Mouse (Mus musculus) right cerebral cortex, adult 18-20 months (tissue): ENCODE results near the gene Megf11.
A peak's percentile ranks its signal among the peaks of the same experiment; 100 is the strongest.

Experiments used
- DNase-seq: peaks from one replicate; pipeline ENCODE4 v3.0.0; 2022; ENCODE audit warnings: mixed read lengths

Megf11 gene

GRCm38 (mm10) chr9:64528061-64528460, 142.6 kb downstream of the Megf11 start:
- DNase-seq, result peak; percentile 85

DNA sequence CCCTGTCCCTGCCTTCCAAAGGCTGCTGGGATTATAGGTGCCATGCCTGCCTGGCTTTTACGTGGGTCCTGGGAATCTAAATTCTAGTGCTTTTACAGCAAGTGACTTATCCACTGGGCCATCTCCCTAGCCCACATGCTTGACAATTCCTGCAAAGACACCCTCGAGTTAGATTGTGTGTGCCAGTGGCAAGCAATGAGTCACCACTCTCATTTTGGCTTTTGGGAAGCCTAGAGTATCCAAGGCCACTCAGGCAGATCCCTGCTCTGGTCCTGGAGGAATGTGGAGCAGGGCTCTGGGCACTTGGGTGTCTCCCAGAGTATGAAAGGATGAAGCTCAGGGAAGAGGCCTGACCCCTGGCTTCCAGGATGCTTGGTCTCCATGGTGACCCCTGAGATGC, 143.2 kb downstream of the Megf11 start:
- DNase-seq, result peak; percentile 58

- no peak for DNase-seq
Observed at GRCm38 (mm10) chr9:64531935-64532334, 146.5 kb downstream of the Megf11 start.

- no peak for DNase-seq
Observed at GRCm38 (mm10) chr9:64532711-64533242, 147.4 kb downstream of the Megf11 start.

DNA sequence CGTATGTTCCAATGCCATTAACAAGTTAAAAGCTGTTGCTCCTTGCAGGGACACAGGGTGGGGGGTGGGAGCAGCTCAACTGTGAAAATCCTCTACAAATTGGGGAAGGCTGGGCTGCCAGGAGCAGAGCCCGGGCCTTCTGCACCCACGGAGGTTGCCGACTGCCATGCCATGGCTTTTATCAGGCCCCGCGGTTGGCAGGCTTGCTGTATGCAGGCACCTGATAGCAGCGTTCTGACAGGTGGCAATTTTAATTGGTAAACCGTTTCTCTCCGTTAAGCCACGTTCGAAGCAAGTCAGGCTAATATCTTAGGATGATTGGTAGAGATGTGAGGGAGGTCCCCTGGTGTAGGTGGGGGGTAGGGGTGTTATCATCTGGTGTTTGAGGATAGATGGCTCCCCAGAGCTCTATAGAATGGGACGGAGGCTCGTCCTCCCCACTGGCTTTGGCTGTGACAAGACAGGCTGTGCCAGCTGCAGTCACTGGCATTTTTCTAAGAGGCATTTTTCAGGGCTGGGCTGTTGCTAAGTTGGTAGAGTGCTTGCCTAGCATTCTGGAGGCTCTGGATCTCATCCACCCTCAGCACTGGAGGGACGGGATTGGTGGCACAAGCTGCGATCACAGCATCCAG, 148.2 kb downstream of the Megf11 start:
- peak; percentile 8 for DNase-seq

- DNase-seq, result no peak
Observed at GRCm38 (mm10) chr9:64534313-64534712, 148.9 kb downstream of the Megf11 start.

- DNase-seq, result no peak
Observed at GRCm38 (mm10) chr9:64534856-64535539, 149.6 kb downstream of the Megf11 start.

DNA sequence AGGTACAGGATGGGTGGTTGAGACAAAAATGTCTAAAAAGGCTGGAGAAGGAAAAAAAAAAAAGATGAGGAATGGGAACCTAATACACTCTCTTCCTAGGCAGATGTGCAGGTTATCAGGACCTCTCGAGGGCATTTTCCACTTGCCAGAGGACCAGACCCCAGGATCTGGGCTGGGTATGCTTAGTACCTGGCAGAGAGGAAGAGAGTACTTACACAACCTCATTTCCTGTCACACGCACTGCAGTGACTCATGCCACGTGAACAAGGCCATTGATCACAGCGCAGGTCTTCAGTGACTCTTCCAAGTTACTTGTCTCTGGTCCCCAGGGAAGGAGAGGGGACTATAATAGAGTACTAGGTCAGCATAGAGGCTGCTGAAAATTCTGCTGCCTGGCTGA, 152.4 kb downstream of the Megf11 start:
- no peak for DNase-seq

DNA sequence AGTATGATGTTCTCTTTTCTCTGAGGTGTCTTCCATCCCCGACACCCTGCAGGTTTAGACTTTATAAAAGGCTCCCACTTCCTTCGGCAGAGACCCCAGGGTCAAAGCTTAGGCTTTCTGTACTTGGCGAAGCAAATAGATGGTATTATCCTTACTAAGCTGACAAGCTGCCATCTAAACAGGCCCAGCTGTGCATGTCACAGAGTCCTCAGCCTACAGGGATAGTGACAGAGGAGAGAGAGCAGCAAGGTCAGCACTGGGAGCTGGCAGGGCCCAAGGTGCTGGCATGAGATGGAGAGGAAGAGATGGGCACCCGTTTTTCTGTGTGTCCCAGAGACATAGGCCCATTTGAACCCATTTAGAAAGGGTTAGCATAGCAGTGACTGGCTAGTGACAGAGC, 156.8 kb downstream of the Megf11 start:
- no peak for DNase-seq

GRCm38 (mm10) chr9:64543125-64543524, 157.7 kb downstream of the Megf11 start:
- DNase-seq, result no peak

DNA sequence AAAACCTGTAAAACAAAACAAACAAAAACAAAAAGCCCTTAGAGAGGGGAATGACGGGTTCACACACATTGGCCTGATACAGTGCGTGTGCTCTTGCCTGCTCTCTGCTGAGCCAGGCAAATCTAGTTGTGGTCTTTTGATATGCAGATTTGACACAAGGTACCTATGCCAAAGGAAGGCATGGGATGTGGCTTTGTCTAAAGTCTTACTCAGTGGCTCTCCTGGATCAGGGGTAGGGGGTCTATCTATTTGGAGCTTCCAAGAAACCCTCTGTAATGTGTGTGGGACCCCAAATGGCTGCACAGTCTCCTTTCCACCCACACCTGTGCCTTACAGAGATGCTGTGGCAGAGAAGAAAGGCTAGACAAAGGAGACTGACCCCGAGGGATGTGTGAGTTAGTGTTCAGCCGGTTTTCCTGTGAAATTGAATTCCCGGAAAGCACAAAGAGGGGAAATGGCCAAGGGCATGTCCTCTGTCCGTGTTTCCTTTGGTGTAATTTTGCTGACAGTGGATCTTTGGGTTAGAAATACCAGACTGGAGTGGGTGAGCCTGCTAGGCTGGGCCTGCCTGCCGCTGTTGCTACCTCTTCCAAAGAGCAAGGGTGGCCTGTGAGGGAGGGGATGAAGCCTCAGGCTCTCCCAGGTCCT, 161.0 kb downstream of the Megf11 start:
- DNase-seq, result no peak

GRCm38 (mm10) chr9:64548332-64548731, 162.9 kb downstream of the Megf11 start:
- no peak for DNase-seq

DNA sequence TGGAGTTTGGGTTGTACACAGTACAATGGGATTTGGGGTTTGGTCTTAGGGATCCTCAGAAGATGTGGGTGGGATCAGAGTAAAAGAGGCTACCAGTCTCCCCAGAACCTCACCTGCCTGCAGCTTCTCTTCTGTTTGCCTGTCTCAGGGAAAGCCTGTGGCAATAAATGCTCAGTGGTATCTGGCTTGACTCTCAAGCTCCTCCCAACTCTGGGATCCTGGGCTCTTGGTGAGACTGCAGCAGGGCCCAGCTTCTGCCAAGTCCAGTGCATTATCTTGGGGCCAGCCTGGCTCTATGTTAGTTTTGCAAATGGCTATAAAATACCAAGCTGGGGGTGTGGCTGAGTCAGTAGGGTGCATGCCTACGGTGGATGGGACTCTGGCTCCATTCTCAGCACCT, 165.9 kb downstream of the Megf11 start:
- no peak for DNase-seq

DNA sequence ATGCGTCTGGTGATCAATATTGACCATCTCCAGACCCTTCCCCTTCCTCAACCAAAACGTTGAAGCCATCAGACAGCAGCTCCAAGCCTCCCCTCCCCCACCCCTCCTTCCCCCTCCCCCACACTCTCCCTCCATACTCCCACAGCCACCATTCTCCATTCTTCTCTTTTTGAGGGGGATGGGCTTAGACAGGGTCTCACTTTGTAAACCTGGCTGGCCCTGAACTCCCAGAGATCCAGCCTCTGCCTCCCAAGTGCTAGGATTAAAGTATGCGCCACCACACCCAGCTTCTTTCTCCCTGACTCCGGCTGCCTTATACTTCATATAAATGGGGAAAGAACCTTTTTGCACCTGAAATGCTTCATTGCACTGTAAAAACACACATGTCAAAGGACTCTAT, 166.6 kb downstream of the Megf11 start:
- DNase-seq, result no peak

DNA sequence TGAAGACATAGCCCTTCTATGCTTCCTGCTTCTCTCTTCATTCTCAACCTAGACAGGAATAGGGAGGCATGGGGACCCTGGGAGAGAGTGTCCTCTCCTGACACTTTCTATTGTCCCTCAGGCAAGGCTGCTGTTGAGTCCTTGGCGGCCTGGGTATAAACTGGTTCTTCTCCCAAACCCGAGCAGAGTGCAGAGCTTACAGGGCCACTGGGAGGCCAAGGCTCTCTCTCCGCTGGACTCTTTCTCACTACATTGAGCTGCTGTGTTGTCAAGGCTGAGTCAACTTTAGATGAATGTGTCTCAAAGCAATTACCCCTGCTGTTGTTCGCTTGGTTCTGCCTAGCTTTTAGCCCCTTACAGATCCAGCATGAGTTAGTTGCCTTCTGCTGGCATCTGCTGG, 168.0 kb downstream of the Megf11 start:
- DNase-seq, result no peak

- no peak for DNase-seq
Observed at GRCm38 (mm10) chr9:64555620-64556019, 170.2 kb downstream of the Megf11 start.

DNA sequence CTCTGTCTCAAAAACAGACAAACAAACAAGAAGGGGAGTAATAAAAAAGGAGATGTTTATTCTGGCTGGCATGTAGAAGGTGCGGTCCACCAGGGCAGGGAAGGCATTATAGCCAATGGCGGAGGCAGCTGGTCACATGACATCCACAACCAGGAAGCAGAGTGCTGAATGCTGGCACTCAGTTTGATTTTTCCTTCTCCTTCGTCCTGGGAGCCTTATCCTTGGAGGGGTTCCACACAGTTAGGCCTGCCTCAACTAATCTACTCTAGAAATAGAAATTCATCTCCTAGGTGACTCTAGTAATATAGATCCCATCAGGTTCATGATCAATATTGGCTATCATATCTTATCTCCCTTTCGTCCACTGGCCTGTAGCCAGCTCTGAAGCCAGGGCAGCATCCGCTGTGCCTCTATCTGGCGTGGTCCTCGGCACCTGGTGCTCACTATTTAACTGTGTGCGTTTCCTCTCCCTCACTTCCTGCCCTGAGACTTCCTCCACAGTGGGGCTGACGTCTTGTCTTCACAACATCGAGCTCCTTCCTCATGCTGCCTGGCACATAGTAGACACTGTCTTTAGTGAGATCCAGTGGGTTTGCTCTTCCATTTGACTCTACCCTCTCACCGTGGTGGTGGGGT, 171.8 kb downstream of the Megf11 start:
- DNase-seq, result no peak

DNA sequence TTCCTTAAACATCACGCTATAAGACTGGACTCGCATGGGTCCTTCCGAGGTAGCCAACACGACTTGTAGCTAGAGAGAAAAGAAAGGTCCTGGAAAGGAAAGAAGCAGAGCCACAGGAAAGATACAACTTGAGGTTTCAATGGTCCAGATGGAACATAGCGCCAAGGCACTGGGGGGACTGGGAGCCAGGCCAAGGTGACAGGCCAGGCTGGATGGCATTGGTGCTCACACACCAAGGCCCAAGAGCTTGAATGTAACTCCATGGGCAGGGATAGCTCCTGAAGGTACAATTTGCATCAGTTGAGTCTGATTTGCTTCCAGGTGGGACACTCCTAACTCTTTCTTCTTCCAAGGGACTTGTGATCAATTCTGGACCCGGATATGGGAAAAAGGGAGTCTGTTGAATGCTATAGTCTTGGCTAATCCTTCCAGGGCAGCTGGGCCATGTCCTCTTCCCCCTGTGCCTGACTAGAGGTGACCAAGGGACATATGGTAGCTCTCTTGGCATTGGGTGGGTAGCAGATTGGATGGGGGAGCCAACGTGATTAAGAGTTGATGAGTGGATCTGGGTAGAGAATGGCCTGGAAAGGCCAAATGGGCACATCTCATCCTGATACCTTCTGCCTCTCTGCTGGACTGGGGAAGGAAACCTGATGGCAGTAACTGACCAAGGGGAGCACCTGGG, 172.6 kb downstream of the Megf11 start:
- no peak for DNase-seq

GRCm38 (mm10) chr9:64564315-64564767, 178.9 kb downstream of the Megf11 start:
- no peak for DNase-seq

- DNase-seq, result no peak
Observed at GRCm38 (mm10) chr9:64565915-64566314, 180.5 kb downstream of the Megf11 start.

GRCm38 (mm10) chr9:64566376-64566775, 180.9 kb downstream of the Megf11 start:
- DNase-seq, result no peak

DNA sequence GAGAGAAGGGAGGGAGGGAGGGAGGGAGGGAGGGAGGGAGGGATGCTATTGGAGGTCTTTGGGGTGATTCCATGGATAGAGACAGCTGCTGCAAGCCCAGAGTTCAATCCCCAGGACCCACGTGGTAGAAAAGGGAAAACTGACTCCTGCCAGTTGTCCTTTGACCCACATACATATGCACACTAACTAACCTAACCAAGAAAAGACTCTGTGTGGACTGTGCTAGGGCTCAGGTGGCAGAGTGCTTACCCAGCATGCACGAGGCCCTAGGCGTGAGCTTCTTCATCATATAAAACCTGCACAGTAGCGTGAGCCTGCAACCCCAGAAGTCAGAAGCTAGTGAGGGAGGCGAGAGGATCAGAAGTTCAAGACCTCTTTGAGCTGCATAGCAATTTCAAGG, 182.1 kb downstream of the Megf11 start:
- DNase-seq, result no peak
